Mouse (Mus musculus) left cerebral cortex, postnatal 25 days (tissue): ENCODE results near the gene Rassf1. TPM values are rescaled to one million over a fixed set of nuclear protein-coding genes. Genes with fewer than 3 reads are reported as not detected.
A peak's percentile ranks its signal among the peaks of the same experiment; 100 is the strongest.

Experiments used
- DNase-seq, 2 experiments: peaks; one replicate each; pipeline ENCODE4 v3.0.0; 2022; ENCODE audit warnings: low spot score in 2 of 2, mixed read lengths in 1 of 2
- intact Hi-C: fragments of 180-260 bp; cut with DNase I; formaldehyde crosslinking; loops from one replicate; pipeline ENCODE4 v1.15.1; 2025
- total RNA-seq, 2 experiments: library from RNA; stranded (reverse); gene quantifications; 2 replicates each; pipeline ENCODE4 v1.2.3; 2021

Rassf1 gene
- total RNA-seq = 10 to 100 TPM; 14.3 to 17.4 TPM

GRCm38 (mm10) chr9:107551117-107551889 is at the start of gene Rassf1:
Rassf1 (plus strand) TSS chr9:107551555.
- peak in 1 of 2 experiments; percentile 30 for DNase-seq
- intact Hi-C loops = no loop called here

DNA sequence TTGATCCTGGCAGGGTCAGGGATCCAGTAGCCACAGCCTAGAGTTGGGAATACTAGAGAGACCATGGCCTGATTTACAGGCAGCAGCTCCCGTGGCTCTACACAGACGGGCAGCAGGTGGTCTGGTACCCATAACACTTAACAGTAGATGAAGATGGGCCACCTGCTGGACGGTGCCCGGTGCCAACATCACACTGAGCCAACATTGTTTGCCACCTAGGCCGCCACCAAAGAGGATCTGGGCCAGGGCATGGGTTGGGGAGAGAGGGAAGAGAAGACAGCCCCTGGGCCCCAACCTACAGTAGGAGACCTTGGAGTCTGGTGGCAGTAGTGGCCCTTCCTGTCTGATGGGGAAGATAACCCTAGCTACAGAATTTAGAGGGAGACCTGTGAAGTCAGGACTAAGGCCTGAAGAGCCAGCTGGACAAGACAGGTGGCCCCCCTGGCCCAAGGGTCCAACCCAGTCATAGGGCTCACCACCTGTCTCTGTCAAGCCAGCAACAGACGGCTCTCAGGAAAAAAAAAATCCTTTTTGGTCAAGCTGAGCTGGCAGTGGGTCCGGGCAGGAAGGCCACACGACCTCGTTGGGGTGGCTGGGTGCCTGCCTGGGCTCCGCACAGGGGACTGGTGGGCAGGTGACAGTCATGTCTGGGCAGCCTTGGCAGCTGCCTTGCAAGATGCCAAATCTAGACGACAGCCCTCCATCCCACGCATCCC is 49.1 kb upstream of the Rassf1 start:
- intact Hi-C loops = no loop called here
- DNase-seq = no peak

- intact Hi-C loops = no loop called here
- no peak for DNase-seq
Measured at GRCm38 (mm10) chr9:107504662-107505537, 46.5 kb upstream of the Rassf1 start.

- peak; percentile 76 to 78 for DNase-seq
- intact Hi-C loops = no loop called here
Measured at GRCm38 (mm10) chr9:107508266-107508665, 43.1 kb upstream of the Rassf1 start.

DNA sequence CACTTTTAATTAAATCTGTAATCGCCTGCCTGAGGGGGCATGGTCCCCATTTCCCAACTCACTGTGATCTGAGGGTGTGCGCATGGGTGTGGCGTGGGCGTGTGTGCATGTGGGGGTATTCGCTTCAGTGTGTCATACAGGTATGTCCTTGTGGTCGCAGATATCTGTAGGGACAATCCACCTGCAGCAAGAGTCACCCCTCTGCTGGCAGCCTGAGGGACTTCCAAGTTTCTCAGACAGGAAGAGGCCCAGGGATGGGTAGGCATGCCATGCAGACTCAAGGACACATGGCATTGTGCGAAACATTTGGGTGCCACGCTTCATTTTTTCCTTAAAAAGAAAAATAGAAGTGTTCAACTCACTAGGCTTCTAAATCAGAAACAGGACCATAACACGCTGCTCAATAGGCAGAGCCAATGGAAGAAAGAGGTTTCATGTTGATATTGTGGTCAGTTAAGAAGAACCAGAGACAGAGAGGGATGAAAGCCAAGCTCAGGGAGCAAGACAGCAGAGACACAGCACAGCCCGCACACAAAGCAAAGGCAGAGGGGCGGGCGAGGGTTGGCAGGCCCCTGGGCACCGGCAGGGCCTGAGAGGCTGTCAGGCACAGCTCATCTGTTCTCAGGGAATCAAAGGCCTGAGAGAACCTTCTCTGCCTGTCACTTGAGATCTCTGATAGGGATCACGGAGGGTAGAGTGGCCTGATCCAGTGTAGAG is 40.8 kb upstream of the Rassf1 start:
- no peak for DNase-seq
- intact Hi-C loops = no loop called here

DNA sequence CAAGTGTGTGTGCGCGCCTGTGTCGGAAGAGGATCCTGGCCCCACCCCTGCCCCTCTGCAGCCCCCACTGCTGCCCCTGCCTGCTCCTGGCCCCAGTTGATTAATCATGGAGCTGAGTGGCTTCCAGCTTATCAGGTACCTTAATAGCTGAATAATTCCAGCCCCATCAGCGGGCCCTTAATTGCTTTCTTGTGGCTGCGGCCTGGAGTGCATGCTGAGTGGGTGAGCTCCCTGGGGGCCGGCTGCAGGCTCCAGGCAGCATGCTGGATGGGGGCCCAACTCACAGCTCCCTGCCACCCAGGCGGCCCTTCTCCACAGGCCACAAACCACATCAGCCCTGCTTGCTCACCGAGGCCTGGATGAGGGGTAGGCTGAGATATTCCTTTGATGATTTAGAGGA is 39.9 kb upstream of the Rassf1 start:
- no peak for DNase-seq
- intact Hi-C loops = no loop called here

GRCm38 (mm10) chr9:107512326-107512725 is 39.0 kb upstream of the Rassf1 start:
- intact Hi-C loops = no loop called here
- DNase-seq = no peak

DNA sequence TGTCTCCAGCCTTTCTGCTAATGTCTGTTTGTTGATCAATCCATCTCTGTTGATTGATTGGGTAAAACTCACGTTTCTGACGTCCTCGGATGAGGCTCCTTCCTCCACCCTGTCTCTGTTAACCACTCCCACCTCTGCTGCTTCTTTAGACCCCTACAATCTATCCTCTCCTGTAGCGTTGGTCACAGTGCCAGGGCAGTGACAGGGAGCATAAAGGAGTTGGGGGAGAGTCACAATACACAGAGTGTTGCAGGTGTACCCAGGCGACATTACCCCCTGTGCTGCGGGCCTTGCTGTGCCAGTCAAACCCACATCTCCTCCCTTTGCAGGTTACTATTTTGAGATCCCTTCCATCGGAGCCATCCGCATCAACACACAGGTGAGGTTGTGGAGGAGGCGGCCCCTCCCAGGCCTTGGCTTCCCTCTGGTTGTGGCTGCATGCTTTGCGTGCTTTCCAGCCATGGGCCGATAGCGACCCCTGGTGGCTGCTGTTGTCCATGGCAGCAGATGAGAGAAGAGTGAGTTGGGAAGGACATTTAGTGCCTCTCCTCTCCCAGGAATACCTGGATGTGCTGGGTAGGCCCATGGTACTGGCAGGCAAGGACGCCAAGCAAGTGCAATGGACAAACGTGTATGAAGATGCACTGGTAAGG is 36.9 kb upstream of the Rassf1 start:
- intact Hi-C loops = loop anchor here (1.0 to 2.0 kb wide), 3 partner anchors 148 to 222 kb away; no protein-coding TSS in a partner anchor
- DNase-seq = peak; percentile 87 to 88

DNA sequence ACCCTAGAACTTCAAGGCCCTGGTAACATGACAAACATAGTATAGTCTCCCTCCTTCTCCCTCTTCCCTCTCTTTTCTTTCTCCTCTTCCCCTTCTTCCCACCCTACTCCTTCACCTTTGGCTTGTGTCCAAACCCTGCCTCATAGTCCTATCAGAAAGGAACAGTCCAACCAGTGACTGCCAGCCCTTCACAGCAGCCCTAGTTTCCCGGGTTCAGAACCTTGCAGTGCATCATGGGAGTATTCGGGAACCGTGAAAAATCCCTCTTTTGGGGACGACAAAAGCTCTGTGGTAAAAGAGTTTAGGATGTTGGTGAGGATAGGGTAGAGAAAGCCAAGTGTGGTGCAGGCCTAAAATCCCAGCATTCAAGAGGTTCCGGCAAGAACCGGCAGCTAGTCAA is 31.0 kb upstream of the Rassf1 start:
- intact Hi-C loops = no loop called here
- DNase-seq = no peak

- no peak for DNase-seq
- intact Hi-C loops = no loop called here
Measured at GRCm38 (mm10) chr9:107521190-107521589, 30.2 kb upstream of the Rassf1 start.

DNA sequence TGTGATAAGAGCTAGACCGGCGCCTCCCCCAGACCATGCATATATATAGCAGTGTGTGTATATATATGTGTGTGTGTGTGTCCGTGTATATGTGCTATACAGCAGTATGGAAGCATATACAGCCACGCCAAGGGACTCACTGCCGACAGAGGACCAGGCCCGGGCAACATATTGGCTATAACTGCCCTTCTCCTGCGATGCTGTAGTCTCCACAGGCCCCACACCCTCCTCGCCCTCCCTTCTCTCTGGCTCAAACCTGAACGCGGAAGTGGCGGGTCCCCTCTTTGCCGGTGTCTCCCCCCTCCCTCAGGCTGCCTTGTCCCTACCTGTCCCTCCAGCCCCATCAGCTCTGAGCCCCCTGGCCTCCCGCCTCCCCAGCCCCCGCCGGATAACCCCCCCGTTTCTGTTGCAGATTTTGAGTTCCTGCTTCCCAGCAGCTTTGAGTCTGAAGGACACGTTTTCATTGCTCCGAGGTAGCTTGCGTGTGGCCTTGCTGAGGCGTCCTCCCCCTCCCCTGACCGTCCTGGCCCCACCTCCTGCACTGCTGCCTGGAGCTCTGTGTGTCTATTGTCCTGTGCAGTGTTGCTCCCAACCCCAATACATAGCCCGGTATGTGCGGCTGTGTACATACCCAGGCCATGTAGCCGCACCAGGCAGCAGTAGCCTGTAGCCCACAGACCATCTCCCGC is 29.5 kb upstream of the Rassf1 start:
- intact Hi-C loops = no loop called here
- peak in 1 of 2 experiments; percentile 43 for DNase-seq

- no peak for DNase-seq
- intact Hi-C loops = no loop called here
Measured at GRCm38 (mm10) chr9:107522400-107522711, 29.0 kb upstream of the Rassf1 start.

GRCm38 (mm10) chr9:107526198-107527026 is 24.9 kb upstream of the Rassf1 start:
- DNase-seq = peak; percentile 69 to 74
- intact Hi-C loops = no loop called here

GRCm38 (mm10) chr9:107533791-107534407 is 17.5 kb upstream of the Rassf1 start, which contains the start of gene Tmem115:
Tmem115 (plus strand) TSS chr9:107533945.
- intact Hi-C loops = loop anchor here (10.0 kb wide), 1 partner anchor 649 kb away; the partner anchor contains the start of gene Rbm15b
- DNase-seq = peak; percentile 95 to 99

DNA sequence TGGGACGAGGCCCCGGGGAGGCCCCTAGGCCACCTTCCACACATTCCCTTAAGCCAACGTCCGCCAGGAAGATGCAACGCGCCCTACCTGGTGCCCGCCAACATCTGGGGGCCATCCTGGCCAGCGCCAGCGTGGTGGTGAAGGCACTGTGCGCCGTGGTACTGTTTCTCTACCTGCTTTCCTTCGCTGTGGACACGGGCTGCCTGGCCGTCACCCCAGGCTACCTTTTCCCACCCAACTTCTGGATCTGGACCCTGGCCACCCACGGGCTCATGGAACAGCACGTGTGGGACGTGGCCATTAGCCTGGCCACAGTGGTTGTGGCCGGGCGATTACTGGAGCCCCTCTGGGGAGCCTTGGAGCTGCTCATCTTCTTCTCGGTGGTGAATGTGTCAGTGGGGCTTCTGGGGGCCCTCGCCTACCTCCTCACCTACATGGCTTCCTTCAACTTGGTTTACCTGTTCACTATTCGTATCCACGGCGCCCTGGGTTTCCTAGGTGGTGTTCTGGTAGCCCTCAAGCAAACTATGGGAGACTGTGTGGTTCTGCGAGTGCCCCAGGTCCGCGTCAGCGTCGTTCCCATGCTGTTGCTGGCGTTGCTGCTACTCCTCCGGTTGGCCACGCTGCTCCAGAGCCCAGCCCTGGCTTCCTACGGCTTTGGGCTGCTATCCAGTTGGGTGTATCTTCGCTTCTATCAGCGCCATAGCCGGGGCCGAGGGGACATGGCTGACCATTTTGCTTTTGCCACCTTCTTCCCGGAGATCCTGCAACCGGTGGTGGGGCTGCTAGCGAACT is 16.8 kb upstream of the Rassf1 start:
- intact Hi-C loops = loop anchor here (10.0 kb wide), 1 partner anchor 650 kb away; the partner anchor contains the start of gene Rbm15b
- no peak for DNase-seq

GRCm38 (mm10) chr9:107538231-107538630 is 13.1 kb upstream of the Rassf1 start:
- intact Hi-C loops = loop anchor here (10.0 kb wide), 1 partner anchor 653 kb away; the partner anchor contains the start of gene Rbm15b
- DNase-seq = no peak
